Mouse (Mus musculus) megakaryocyte, adult 5-6 weeks (primary cell): ENCODE results near the gene Galntl6. TPM values are rescaled to one million over a fixed set of nuclear protein-coding genes. Genes with fewer than 3 reads are reported as not detected.

Experiments used
- total RNA-seq, 2 experiments: library from RNA; stranded (forward) in 1 of 2; stranded (reverse) in 1 of 2; fragments of 153-499, 151-499 nt in 1 of 2; fragments of 221-1000, 200-1000 nt in 1 of 2; gene quantifications; 2 replicates each; pipeline versions ENCODE4 v1.2.3 to v1.2.4; 2015 to 2017

The Galntl6 gene
- total RNA-seq, 2 experiments from 2014 or later: 0.22 TPM; not detected in 1

Other genes starting within 250 kb of the Galntl6 start
- not detected in 2 replicates for gene BC030500, start 885 bp downstream of the Galntl6 start, total RNA-seq (2015)
- gene BC030500, start 885 bp downstream of the Galntl6 start, total RNA-seq (2017): not detected in 2 replicates